Mouse (Mus musculus) C2C12 (cell line): ENCODE measurements at regions not wholly inside any gene's neighbourhood (a gene's known extent, or its start where the extent isn't known, plus 50 kb on each side); places are given as distances from the start of the nearest gene placed in this dataset.

ENCODE experiments used
- CTCF ChIP-seq: IDR thresholded peaks from one replicate; pipeline ENCODE4 v1.5.1; 2011; ENCODE audit not compliant: control insufficient read depth, insufficient read depth, insufficient read length
- MYOG ChIP-seq: IDR thresholded peaks from one replicate; pipeline ENCODE4 v1.6.1; 2011; ENCODE audit not compliant: control insufficient read depth, insufficient read length; ENCODE audit errors: extremely low read depth

- peak; percentile 71 for TF ChIP-seq CTCF
- TF ChIP-seq MYOG = no peak
Measured at GRCm38 (mm10) chr8:31033281-31033680, 2395.2 kb upstream of the 5930422O12Rik start.
